8 mouse cellular contexts compared by ENCODE assay signal in genomic region chr1:181445630-181446257, GRCm38 (mm10).
DNase-seq lines count a peak whose midpoint lies in the region; ATAC-seq lines count a peak whose summit lies in the region.

No protein-coding gene starts in this region.

- H3K27ac ChIP-seq in forebrain, embryonic 16.5 days (ENCODE audit: low read length) = no peak overlapping the region

- 24% methylated on average over 1 of the region's 1 CpGs for WGBS in forebrain, embryonic 16.5 days

- H3K36me3 ChIP-seq in forebrain, embryonic 16.5 days (ENCODE audit: control insufficient read depth, insufficient read depth) = no peaks in the 10 kb centered on the region

- H3K4me1 ChIP-seq in forebrain, embryonic 16.5 days (replicated peaks; ENCODE audit: control insufficient read depth, insufficient read depth, low read length) = peaks cover 34% of the 10 kb centered on the region

- H3K9ac ChIP-seq in forebrain, embryonic 16.5 days (replicated peaks; ENCODE audit: low read depth, low read length) = no peak overlapping the region

- DNase-seq in heart, adult 11 months = peak; percentile 89
- DNase-seq in heart, postnatal 25 days (ENCODE audit: low spot score) = no peak
- DNase-seq in 3T3-L1 (ENCODE audit: low read depth, low spot score) = peak; percentile 81
- peak; percentile 15 for DNase-seq in adrenal gland, postnatal 25 days
- DNase-seq in layer of hippocampus, adult 8-10 months (ENCODE audit: low spot score in 2 of 2) = peak; percentile 59 to 65
- no peak for DNase-seq in T-cell, adult 2 months (ENCODE audit: low spot score)
- no peak for DNase-seq in left cerebral cortex, adult 8-10 months (ENCODE audit: low spot score in 2 of 2)

- intact Hi-C loops in heart, postnatal 25 days (cut with DNase I) = no loop called here

- peak; percentile 64 for ATAC-seq in forebrain, embryonic 16.5 days

- no peak overlapping the region for H3K4me2 ChIP-seq in forebrain, embryonic 16.5 days (ENCODE audit: low read length)

- H3K27me3 ChIP-seq in forebrain, embryonic 16.5 days (replicated peaks; ENCODE audit: control insufficient read depth, insufficient read depth, low read length) = no peaks in the 10 kb centered on the region

- H3K9me3 ChIP-seq in forebrain, embryonic 16.5 days (ENCODE audit: control insufficient read depth, low read length) = no peaks in the 10 kb centered on the region

- no peak overlapping the region for H3K4me3 ChIP-seq in forebrain, embryonic 16.5 days (replicated peaks; ENCODE audit: low read length)

Comparison
In these comparisons a context has a peak if more than half of its experiments do, and no peak if none do; other contexts are left out.
1. DNase-seq: peak in heart, adult 11 months (single experiment), 3T3-L1 (single experiment), adrenal gland, postnatal 25 days (single experiment) and layer of hippocampus, adult 8-10 months (2 of 2); none in heart, postnatal 25 days (single experiment), T-cell, adult 2 months (single experiment) and left cerebral cortex, adult 8-10 months (0 of 2).